Mouse (Mus musculus) liver, adult (tissue): Measurements from ENCODE around the gene Uvssa.

ENCODE experiments used
- GATA4 ChIP-seq: IDR thresholded peaks from 2 replicates; pipeline ENCODE4 v1.6.1; 2014; ENCODE audit warnings: mild to moderate bottlenecking, low read length; ENCODE audit not compliant: insufficient replicate concordance

Gene Uvssa

GRCm38 (mm10) chr5:33378302-33378854, at the start of gene Uvssa:
TSS of gene Uvssa (plus strand) at chr5:33378549.
- TF ChIP-seq GATA4: peak; percentile 12; the same call in 1 of the 2 replicates

GRCm38 (mm10) chr5:33334381-33335272, 43.7 kb upstream of the Uvssa start:
- no peak for TF ChIP-seq GATA4

GRCm38 (mm10) chr5:33335273-33335976, 42.9 kb upstream of the Uvssa start, which contains the start of gene Maea:
TSS of gene Maea (plus strand) at chr5:33335509.
- TF ChIP-seq GATA4: peak; percentile 32; the same call in 1 of the 2 replicates

GRCm38 (mm10) chr5:33335977-33336360, 42.4 kb upstream of the Uvssa start:
- no peak for TF ChIP-seq GATA4

GRCm38 (mm10) chr5:33337206-33337605, 41.1 kb upstream of the Uvssa start:
- no peak for TF ChIP-seq GATA4

- no peak for TF ChIP-seq GATA4
These were observed 37.2 kb upstream of the Uvssa start for GRCm38 (mm10) chr5:33341165-33341564.

GRCm38 (mm10) chr5:33342821-33343220, 35.5 kb upstream of the Uvssa start:
- no peak for TF ChIP-seq GATA4

- TF ChIP-seq GATA4: no peak
These were observed 34.8 kb upstream of the Uvssa start for GRCm38 (mm10) chr5:33343571-33343970.

GRCm38 (mm10) chr5:33344070-33344469, 34.3 kb upstream of the Uvssa start:
- TF ChIP-seq GATA4: no peak

- no peak for TF ChIP-seq GATA4
These were observed 30.7 kb upstream of the Uvssa start for GRCm38 (mm10) chr5:33347620-33348019.

- TF ChIP-seq GATA4: no peak
These were observed 29.1 kb upstream of the Uvssa start for GRCm38 (mm10) chr5:33349205-33349604.

GRCm38 (mm10) chr5:33349706-33350105, 28.6 kb upstream of the Uvssa start:
- no peak for TF ChIP-seq GATA4

- TF ChIP-seq GATA4: no peak
These were observed 26.6 kb upstream of the Uvssa start for GRCm38 (mm10) chr5:33351556-33352272.

GRCm38 (mm10) chr5:33352273-33352645, 26.1 kb upstream of the Uvssa start:
- TF ChIP-seq GATA4: no peak

GRCm38 (mm10) chr5:33353011-33353410, 25.3 kb upstream of the Uvssa start:
- TF ChIP-seq GATA4: no peak
